Mouse (Mus musculus) liver, embryonic 15.5 days (tissue): ENCODE data around the gene Selenok. TPM values are rescaled to one million over a fixed set of nuclear protein-coding genes. Genes with fewer than 3 reads are reported as not detected.

Experiments used
- ATAC-seq: fragments of 200-750 bp; cut with Nextera tagmentation; 2 replicates; pipeline ENCODE4 v1.8.0; 2017; ENCODE audit warnings: moderate number of reproducible peaks, mild to moderate bottlenecking, moderate library complexity; ENCODE audit not compliant: insufficient read depth
- H3K27ac ChIP-seq: fragments of 300-500 bp; sonication (generic); replicated peaks from 2 replicates; pipeline ENCODE4 v1.5.1; 2015; ENCODE audit warnings: mild to moderate bottlenecking, inconsistent platforms
- H3K27me3 ChIP-seq: fragments of 300-500 bp; sonication (generic); 2 replicates; pipeline ENCODE4 v1.6.1; 2015; ENCODE audit warnings: mild to moderate bottlenecking, inconsistent platforms
- H3K36me3 ChIP-seq: fragments of 300-500 bp; sonication (generic); replicated peaks from 2 replicates; pipeline ENCODE4 v1.6.1; 2015; ENCODE audit warnings: moderate library complexity, mild to moderate bottlenecking, inconsistent platforms
- H3K4me1 ChIP-seq: fragments of 300-500 bp; sonication (generic); replicated peaks from 2 replicates; pipeline ENCODE4 v1.6.1; 2015; ENCODE audit warnings: inconsistent platforms
- H3K4me2 ChIP-seq: fragments of 300-500 bp; sonication (generic); 2 replicates; pipeline ENCODE4 v1.6.1; 2015; ENCODE audit warnings: moderate library complexity, mild to moderate bottlenecking, inconsistent platforms
- H3K4me3 ChIP-seq: fragments of 300-500 bp; sonication (generic); replicated peaks from 2 replicates; pipeline ENCODE4 v1.5.1; 2015; ENCODE audit warnings: mild to moderate bottlenecking, inconsistent platforms
- H3K9ac ChIP-seq: fragments of 300-500 bp; sonication (generic); 2 replicates; pipeline ENCODE4 v1.6.1; 2015; ENCODE audit warnings: moderate library complexity, mild to moderate bottlenecking, inconsistent platforms
- H3K9me3 ChIP-seq: fragments of 300-500 bp; sonication (generic); replicated peaks from 2 replicates; pipeline ENCODE4 v1.6.1; 2016; ENCODE audit warnings: inconsistent platforms
- WGBS: fragments of 180-500 bp; shearing (Covaris S2); methylation state at CpG from one replicate; pipeline ENCODE4 v1.1.7; 2015; ENCODE audit warnings: mixed read lengths; ENCODE audit not compliant: insufficient replicate concordance; 5-methylcytosine and 5-hydroxymethylcytosine counted together
- microRNA-seq: library from miRNA; unstranded; fragments of <30 nt; microRNA quantifications from one replicate; pipeline ENCODE4, GENCODE M21; 2016
- polyA plus RNA-seq: library from polyadenylated mRNA; unstranded; fragments of >200 nt; fragmentation: Nextera tagmentation; extraction: Ambion mirVana; gene quantifications from 2 replicates; pipeline ENCODE4 v1.2.1, GENCODE M21; 2015

Gene Selenok
- polyA plus RNA-seq, 1 experiment from 2014 or later: 132 TPM

DNA sequence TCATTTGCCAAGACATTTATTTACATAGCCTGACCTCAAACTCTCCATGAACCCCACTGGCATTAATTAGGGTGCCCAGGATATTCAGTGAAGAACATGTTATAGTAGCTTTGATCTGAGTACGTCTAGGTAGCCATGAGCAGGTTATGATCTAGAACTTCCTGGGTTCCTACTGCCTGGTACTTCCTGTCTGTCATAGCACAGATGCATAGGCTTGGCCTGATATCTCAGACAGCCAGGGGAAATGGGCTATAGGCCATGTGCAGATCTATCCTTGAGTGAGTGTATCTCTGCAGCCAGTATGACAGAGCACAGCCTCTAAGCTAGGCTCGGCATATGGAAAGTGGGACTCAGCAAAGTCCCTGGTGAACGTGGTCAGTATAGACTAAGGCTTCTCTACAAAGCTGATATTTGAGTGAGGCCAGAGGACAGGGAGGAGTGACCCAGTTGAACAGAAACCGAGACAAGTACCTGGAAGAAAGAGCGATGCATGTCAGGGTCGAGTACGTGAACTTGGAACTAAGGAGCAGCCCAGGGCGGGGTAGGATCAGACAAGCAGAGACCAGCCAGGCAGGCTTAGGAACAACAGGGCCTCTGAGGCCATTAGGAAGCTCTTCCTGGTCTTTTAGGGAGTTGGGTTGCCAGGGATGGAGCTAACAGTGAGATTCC is 49.8 kb downstream of the Selenok start:
- H3K27me3 ChIP-seq: no peaks in the 10 kb centered on the region
- no peak overlapping the region for H3K9ac ChIP-seq
- H3K4me1 ChIP-seq: no peaks in the 10 kb centered on the region
- H3K27ac ChIP-seq: no peak overlapping the region
- no peaks in the 10 kb centered on the region for H3K36me3 ChIP-seq
- no peak overlapping the region for H3K4me3 ChIP-seq
- ATAC-seq: no peak
- H3K4me2 ChIP-seq: no peak overlapping the region
- H3K9me3 ChIP-seq: no peaks in the 10 kb centered on the region
- 60% methylated on average over 8 of the region's 8 CpGs for WGBS

DNA sequence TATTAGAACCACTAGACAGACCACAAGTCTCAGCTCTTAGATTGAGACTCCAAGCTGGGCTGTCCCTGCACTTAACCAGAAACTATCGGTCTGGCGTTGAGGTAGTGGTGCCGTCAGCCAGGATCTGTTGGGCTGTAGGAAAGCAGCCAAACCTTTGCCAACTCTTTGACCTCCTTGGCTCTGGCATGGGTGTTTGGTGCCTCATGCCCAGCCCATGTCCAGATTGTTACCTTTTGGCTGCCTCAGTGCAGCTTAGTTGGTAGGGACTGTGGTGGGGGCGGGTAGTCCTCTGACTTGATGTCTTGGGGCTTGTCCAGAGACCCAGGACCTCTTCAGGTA is 50.3 kb downstream of the Selenok start:
- H3K9me3 ChIP-seq: no peaks in the 10 kb centered on the region
- H3K27ac ChIP-seq: no peak overlapping the region
- H3K4me3 ChIP-seq: no peak overlapping the region
- H3K4me1 ChIP-seq: no peaks in the 10 kb centered on the region
- WGBS: 68% methylated on average over 4 of the region's 4 CpGs
- H3K4me2 ChIP-seq: no peak overlapping the region
- H3K36me3 ChIP-seq: no peaks in the 10 kb centered on the region
- H3K9ac ChIP-seq: no peak overlapping the region
- no peak for ATAC-seq
- no peaks in the 10 kb centered on the region for H3K27me3 ChIP-seq

GRCm38 (mm10) chr14:30018846-30019245 is 50.7 kb downstream of the Selenok start:
- no peak for ATAC-seq
- Histone ChIP-seq H3K9me3 (no peaks in the 10 kb centered on the region), H3K4me3 (no peak overlapping the region), H3K27ac (no peak overlapping the region), H3K4me1 (no peaks in the 10 kb centered on the region), H3K27me3 (no peaks in the 10 kb centered on the region), H3K36me3 (no peaks in the 10 kb centered on the region), H3K9ac (no peak overlapping the region), H3K4me2 (no peak overlapping the region)
- 75% methylated on average over 6 of the region's 6 CpGs for WGBS

DNA sequence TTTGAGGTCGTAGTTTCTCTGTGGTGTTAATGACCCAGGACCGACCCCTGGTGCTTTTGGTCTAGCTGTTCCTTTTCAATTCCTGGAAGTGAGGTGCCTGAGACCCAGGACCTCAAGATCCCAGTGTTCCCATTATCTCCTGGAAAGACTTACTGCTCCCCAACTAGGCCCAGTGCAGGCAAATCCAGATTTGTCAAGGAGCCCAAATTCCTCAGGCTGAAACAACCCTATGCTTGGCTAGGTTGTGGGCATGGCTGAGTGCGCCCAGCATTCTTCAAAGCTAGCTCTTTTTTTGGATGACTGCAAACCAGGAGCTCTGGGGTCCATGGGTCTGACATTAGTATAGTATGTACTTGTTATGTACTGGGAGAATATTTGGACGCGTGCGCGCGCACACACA is 51.3 kb downstream of the Selenok start:
- Histone ChIP-seq H3K36me3 (no peaks in the 10 kb centered on the region), H3K9ac (no peak overlapping the region), H3K4me1 (no peaks in the 10 kb centered on the region), H3K27ac (no peak overlapping the region), H3K4me2 (no peak overlapping the region), H3K9me3 (no peaks in the 10 kb centered on the region), H3K4me3 (no peak overlapping the region), H3K27me3 (no peaks in the 10 kb centered on the region)
- 84% methylated on average over 8 of the region's 8 CpGs for WGBS
- ATAC-seq: no peak

DNA sequence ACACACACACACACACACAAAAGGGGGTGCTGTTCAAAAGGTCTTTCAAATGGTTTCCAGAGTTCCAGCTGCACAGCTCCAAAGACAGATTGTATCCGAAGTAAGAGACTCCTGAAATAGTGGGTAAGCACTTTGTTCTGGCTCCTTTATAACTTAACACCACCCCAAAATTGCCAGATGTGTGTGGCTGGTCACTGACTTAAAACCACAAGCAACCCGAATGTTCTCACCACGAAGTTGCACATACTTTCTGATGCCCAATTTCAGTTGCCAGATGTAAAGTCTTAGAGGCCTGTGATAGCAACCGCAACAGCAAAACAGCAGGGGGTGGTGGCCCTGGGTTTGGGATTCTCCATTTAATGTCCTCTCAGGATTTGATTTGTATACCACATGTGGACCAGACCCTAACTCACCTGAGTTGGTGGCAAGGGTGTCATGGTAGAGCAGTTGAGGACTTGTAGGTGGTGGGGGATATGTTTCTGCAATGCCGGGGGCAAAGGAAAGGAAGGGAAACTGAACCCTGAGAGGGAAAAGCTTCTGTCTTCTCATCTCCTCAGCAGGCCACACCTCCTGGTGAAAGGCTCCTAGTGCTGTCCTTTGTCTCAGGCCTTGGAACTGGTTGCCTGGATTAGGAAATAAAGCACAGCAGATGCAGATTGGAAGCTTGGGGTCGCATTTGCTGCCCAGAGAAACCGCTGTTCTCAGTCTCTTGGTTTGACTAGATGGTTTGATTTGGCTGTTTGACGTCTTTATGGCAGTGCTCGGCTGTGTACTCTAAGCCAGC is 51.9 kb downstream of the Selenok start:
- H3K4me1 ChIP-seq: no peaks in the 10 kb centered on the region
- H3K36me3 ChIP-seq: no peaks in the 10 kb centered on the region
- H3K9ac ChIP-seq: no peak overlapping the region
- H3K4me3 ChIP-seq: no peak overlapping the region
- ATAC-seq: no peak
- WGBS: 48% methylated on average over 9 of the region's 9 CpGs
- no peaks in the 10 kb centered on the region for H3K27me3 ChIP-seq
- no peak overlapping the region for H3K4me2 ChIP-seq
- H3K9me3 ChIP-seq: no peaks in the 10 kb centered on the region
- H3K27ac ChIP-seq: no peak overlapping the region

- Histone ChIP-seq H3K9me3 (no peaks in the 10 kb centered on the region), H3K4me2 (no peak overlapping the region), H3K27ac (peak overlapping the region; percentile 41; the same call in 1 of the 2 replicates), H3K27me3 (no peaks in the 10 kb centered on the region), H3K36me3 (no peaks in the 10 kb centered on the region), H3K9ac (0 out of 2 replicates have a peak overlapping the region, but pooled peaks have one; percentile 8), H3K4me3 (no peak overlapping the region), H3K4me1 (no peaks in the 10 kb centered on the region)
- ATAC-seq: no peak
- WGBS: 55% methylated on average over 6 of the region's 6 CpGs
These were observed 54.4 kb downstream of the Selenok start for GRCm38 (mm10) chr14:30022471-30022870.

- H3K4me3 ChIP-seq: no peak overlapping the region
- no peaks in the 10 kb centered on the region for H3K9me3 ChIP-seq
- no peaks in the 10 kb centered on the region for H3K27me3 ChIP-seq
- H3K4me2 ChIP-seq: no peak overlapping the region
- 8% methylated on average over 7 of the region's 7 CpGs for WGBS
- H3K36me3 ChIP-seq: no peaks in the 10 kb centered on the region
- no peak overlapping the region for H3K9ac ChIP-seq
- H3K27ac ChIP-seq: no peak overlapping the region
- no peaks in the 10 kb centered on the region for H3K4me1 ChIP-seq
- no peak for ATAC-seq
These were observed 56.3 kb downstream of the Selenok start for GRCm38 (mm10) chr14:30024387-30024786.

Small RNA genes within 50 kb of the gene (microRNA-seq; reads per million reads assigned to microRNA genes)
- gene Mir6947: not detected

Other genes starting within 250 kb of the Selenok start
- gene Cacna2d3, start 246.4 kb upstream of the Selenok start, polyA plus RNA-seq: 0.03 and 0.07 TPM in 2 replicates
- 22.5 and 23.6 TPM in 2 replicates for gene Actr8, start 10.0 kb downstream of the Selenok start, polyA plus RNA-seq
- 2.4 and 3.6 TPM in 2 replicates for gene Il17rb, start 40.6 kb downstream of the Selenok start, polyA plus RNA-seq
- 3.2 and 4.6 TPM in 2 replicates for gene Chdh, start 40.7 kb downstream of the Selenok start, polyA plus RNA-seq